Mouse (Mus musculus) embryonic fibroblast, embryonic 13.5 days (primary cell): ENCODE data around the gene Zyg11a.

Experiments
- CTCF ChIP-seq: IDR thresholded peaks from 2 replicates; pipeline ENCODE4 v1.5.1; 2011; ENCODE audit warnings: mild to moderate bottlenecking, control low read depth, low read length, moderate library complexity, borderline replicate concordance; ENCODE audit not compliant: insufficient read depth
- POLR2A ChIP-seq: IDR thresholded peaks from 2 replicates; pipeline ENCODE4 v1.6.1; 2011; ENCODE audit warnings: low read depth, mild to moderate bottlenecking, control low read depth, low read length, moderate library complexity

- TF ChIP-seq POLR2A (no peak), CTCF (no peak)
Observed at GRCm38 (mm10) chr4:108161936-108162335, 55.9 kb downstream of the Zyg11a start.
